Comparison of ENCODE assay signal across 8 mouse cellular contexts in genomic region chr19:24621610-24622220, GRCm38 (mm10). TPM values are rescaled to one million over a fixed set of nuclear protein-coding genes. Genes with fewer than 3 reads are reported as not detected.
A peak's percentile ranks its signal among the peaks of the same experiment; 100 is the strongest.
DNase-seq lines count a peak whose midpoint lies in the region; ATAC-seq and TF ChIP-seq lines count a peak whose summit lies in the region.

No protein-coding gene starts in this region.

- no peaks in the 10 kb centered on the region for H3K27me3 ChIP-seq in kidney, embryonic 16.5 days (ENCODE audit: insufficient read depth, low read length)
- H3K27me3 ChIP-seq in midbrain, postnatal 0 days (ENCODE audit: insufficient read depth, low read length) = no peaks in the 10 kb centered on the region; the same call in 1 of the 2 replicates

- no peaks in the 10 kb centered on the region for H3K4me1 ChIP-seq in kidney, embryonic 16.5 days (ENCODE audit: insufficient read depth, low read length)
- H3K4me1 ChIP-seq in midbrain, postnatal 0 days (ENCODE audit: insufficient read depth, low read length) = no peaks in the 10 kb centered on the region

- ATAC-seq in kidney, embryonic 16.5 days (ENCODE audit: low FRiP score, low TSS enrichment) = no peak
- ATAC-seq in frontal cortex, adult (ENCODE audit: low TSS enrichment) = 0 out of 2 replicates have a peak, but pooled peaks have one; percentile 47
- ATAC-seq in midbrain, postnatal 0 days (ENCODE audit: low FRiP score) = peak; percentile 54

- H3K36me3 ChIP-seq in kidney, embryonic 16.5 days (ENCODE audit: insufficient read depth, low read length) = no peaks in the 10 kb centered on the region
- H3K36me3 ChIP-seq in midbrain, postnatal 0 days (ENCODE audit: insufficient read depth, low read length) = no peaks in the 10 kb centered on the region

- H3K9ac ChIP-seq in kidney, embryonic 16.5 days (replicated peaks; ENCODE audit: low read length) = no peak overlapping the region
- H3K9ac ChIP-seq in midbrain, postnatal 0 days (replicated peaks; ENCODE audit: low read length, poor library complexity, severe bottlenecking) = no peak overlapping the region

- peak; percentile 90 for TF ChIP-seq CTCF in midbrain, postnatal 0 days (IDR thresholded peaks at IDR 0.05)

- H3K4me2 ChIP-seq in kidney, embryonic 16.5 days (replicated peaks; ENCODE audit: low read depth, low read length) = no peak overlapping the region
- no peak overlapping the region for H3K4me2 ChIP-seq in midbrain, postnatal 0 days (ENCODE audit: low read depth, low read length, poor library complexity, severe bottlenecking)

- no peak overlapping the region for H3K27ac ChIP-seq in kidney, embryonic 16.5 days (ENCODE audit: low read length)
- no peak overlapping the region for H3K27ac ChIP-seq in midbrain, postnatal 0 days (ENCODE audit: low read depth, low read length)

- intact Hi-C loops in left cerebral cortex, postnatal 36 days (cut with DNase I) = loop anchor here (5.0 kb wide), 1 partner anchor 339 kb away; the partner anchor contains the start of gene Fxn

- 34% methylated on average over 8 of the region's 8 CpGs for WGBS in kidney, embryonic 16.5 days
- WGBS in midbrain, postnatal 0 days = 33% methylated on average over 8 of the region's 8 CpGs

- DNase-seq in kidney, adult 18-20 months = peak; percentile 70
- peak; percentile 66 for DNase-seq in cerebellum, adult 9-10 months
- DNase-seq in induced T-regulatory cell, adult 2 months (ENCODE audit: low read depth) = peak; percentile 80
- peak; percentile 44 to 46 for DNase-seq in left cerebral cortex, postnatal 36 days (ENCODE audit: low spot score in 2 of 2)
- peak; percentile 76 for DNase-seq in midbrain, postnatal 0 days (ENCODE audit: low spot score)
- peak; percentile 45 to 72 for DNase-seq in spleen, postnatal 14 days (ENCODE audit: low spot score in 2 of 2)

- no peaks in the 10 kb centered on the region for H3K9me3 ChIP-seq in kidney, embryonic 16.5 days (ENCODE audit: low read length)
- H3K9me3 ChIP-seq in midbrain, postnatal 0 days (ENCODE audit: low read length) = no peaks in the 10 kb centered on the region

- no peak overlapping the region for H3K4me3 ChIP-seq in kidney, embryonic 16.5 days (ENCODE audit: low read length)
- no peak overlapping the region for H3K4me3 ChIP-seq in midbrain, postnatal 0 days (ENCODE audit: low read depth, low read length)

RNA-seq across cellular contexts. Expression of gene Tmem252, which starts 52.1 kb away (rescaled TPM):
- polyA plus RNA-seq in kidney, embryonic 16.5 days (2015; fragmentation: Nextera tagmentation; extraction: Ambion mirVana) = 8.5 and 10.3 TPM in 2 replicates
- total RNA-seq in left cerebral cortex, postnatal 36 days (2021) = under 1 TPM; 0.23 to 0.42 TPM
- 0.90 and 1.2 TPM in 2 replicates for total RNA-seq in midbrain, postnatal 0 days (2014; rRNA removed)
- 0.82 and 0.90 TPM in 2 replicates for polyA plus RNA-seq in midbrain, postnatal 0 days (2015; fragmentation: Nextera tagmentation; extraction: Ambion mirVana)
